Mouse (Mus musculus) heart, adult 2 months (tissue): ENCODE data around the gene Zfp568. TPM values are rescaled to one million over a fixed set of nuclear protein-coding genes. Genes with fewer than 3 reads are reported as not detected.

Experiments used
- DNase-seq, 2 experiments: peaks; one replicate each; pipeline ENCODE4 v3.0.0; 2021
- H3K27ac ChIP-seq: fragments of 200-600 bp; 2 replicates; pipeline ENCODE4 v1.8.1; 2022
- H3K27me3 ChIP-seq: fragments of 200-500 bp; 2 replicates; pipeline ENCODE4 v1.6.1; 2012; ENCODE audit warnings: mild to moderate bottlenecking, low read length, inconsistent platforms, mixed read lengths; ENCODE audit not compliant: control insufficient read depth, insufficient read depth
- H3K36me3 ChIP-seq: fragments of 200-500 bp; 2 replicates; pipeline ENCODE4 v1.6.1; 2012; ENCODE audit warnings: low read length, inconsistent platforms; ENCODE audit not compliant: control insufficient read depth, insufficient read depth
- H3K4me1 ChIP-seq: fragments of 200-500 bp; 2 replicates; pipeline ENCODE4 v1.6.1; 2011; ENCODE audit warnings: low read length; ENCODE audit not compliant: control insufficient read depth, insufficient read depth
- H3K4me3 ChIP-seq: fragments of 200-600 bp; 2 replicates; pipeline ENCODE4 v1.8.1; 2022
- H3K79me2 ChIP-seq: fragments of 200-500 bp; replicated peaks from 2 replicates; pipeline ENCODE4 v1.6.1; 2012; ENCODE audit warnings: mild to moderate bottlenecking, inconsistent platforms, low read length, moderate library complexity, mixed read lengths; ENCODE audit not compliant: control insufficient read depth, insufficient read depth
- H3K9ac ChIP-seq: fragments of 200-500 bp; 2 replicates; pipeline ENCODE4 v1.6.1; 2012; ENCODE audit warnings: low read depth, mild to moderate bottlenecking, control low read depth, inconsistent platforms, low read length, mixed read lengths
- CTCF ChIP-seq: fragments of 200-600 bp; IDR thresholded peaks from 2 replicates; pipeline ENCODE4 v1.8.1; 2022; ENCODE audit warnings: antibody characterized with exemption, mild to moderate bottlenecking, moderate library complexity
- EP300 ChIP-seq: fragments of 200-500 bp; IDR thresholded peaks from 2 replicates; pipeline ENCODE4 v1.6.1; 2011; ENCODE audit warnings: low read depth, low read length, control low read depth; ENCODE audit not compliant: insufficient read depth
- POLR2A ChIP-seq: fragments of 200-500 bp; IDR thresholded peaks from 2 replicates; pipeline ENCODE4 v1.6.1; 2011; ENCODE audit warnings: mild to moderate bottlenecking, low read depth, low read length, control low read depth; ENCODE audit not compliant: insufficient read depth
- WGBS: fragments of 180-500 bp; shearing (Covaris S2); methylation state at CpG from one replicate; pipeline ENCODE4 v1.1.7; 2018; 5-methylcytosine and 5-hydroxymethylcytosine counted together
- intact Hi-C: fragments of 180-260 bp; cut with DNase I; formaldehyde crosslinking; loops from one replicate; pipeline ENCODE4 v1.15.1; 2025
- polyA plus RNA-seq: library from polyadenylated mRNA; depleted of rRNA; stranded (reverse); fragments of >200 nt; gene quantifications from 2 replicates; pipeline ENCODE4 v1.2.3, GENCODE M21; 2012; rRNA removed
- total RNA-seq, 2 experiments: library from RNA; stranded (reverse); gene quantifications; 2 replicates each; pipeline ENCODE4 v1.2.3; 2021

The Zfp568 gene
- total and polyA plus RNA-seq, 3 experiments = 5.6 to 28.1 (median 19.6) TPM

DNA sequence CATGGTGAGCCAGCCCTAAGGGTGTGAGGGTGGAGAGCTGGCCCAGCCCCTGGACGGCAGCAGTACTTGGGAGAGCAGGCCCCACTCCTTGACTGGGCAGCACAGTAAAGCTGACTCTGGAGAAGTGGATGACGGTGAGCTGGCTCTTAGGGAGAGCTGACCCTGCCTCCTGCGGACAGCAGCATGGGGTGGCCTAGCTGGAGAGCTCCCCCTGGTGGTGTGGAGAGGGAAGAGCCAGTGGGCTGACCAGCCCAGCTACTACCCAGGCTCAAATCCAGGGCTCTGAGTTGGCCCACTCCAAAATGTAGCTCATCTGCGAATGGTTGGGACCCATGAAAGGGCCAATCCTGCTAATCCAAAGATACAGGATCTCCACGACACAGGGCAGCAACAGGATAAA, 80.9 kb downstream of the Zfp568 start:
- 84% methylated on average over 5 of the region's 5 CpGs for WGBS
- no peaks in the 10 kb centered on the region for H3K79me2 ChIP-seq
- intact Hi-C loops = no loop called here
- no peak overlapping the region for H3K4me3 ChIP-seq
- H3K4me1 ChIP-seq = no peaks in the 10 kb centered on the region
- TF ChIP-seq POLR2A (no peak), CTCF (peak; percentile 47), EP300 (no peak)
- H3K27ac ChIP-seq = no peak overlapping the region
- no peaks in the 10 kb centered on the region for H3K36me3 ChIP-seq
- no peak overlapping the region for H3K9ac ChIP-seq
- no peak for DNase-seq
- no peaks in the 10 kb centered on the region for H3K27me3 ChIP-seq

DNA sequence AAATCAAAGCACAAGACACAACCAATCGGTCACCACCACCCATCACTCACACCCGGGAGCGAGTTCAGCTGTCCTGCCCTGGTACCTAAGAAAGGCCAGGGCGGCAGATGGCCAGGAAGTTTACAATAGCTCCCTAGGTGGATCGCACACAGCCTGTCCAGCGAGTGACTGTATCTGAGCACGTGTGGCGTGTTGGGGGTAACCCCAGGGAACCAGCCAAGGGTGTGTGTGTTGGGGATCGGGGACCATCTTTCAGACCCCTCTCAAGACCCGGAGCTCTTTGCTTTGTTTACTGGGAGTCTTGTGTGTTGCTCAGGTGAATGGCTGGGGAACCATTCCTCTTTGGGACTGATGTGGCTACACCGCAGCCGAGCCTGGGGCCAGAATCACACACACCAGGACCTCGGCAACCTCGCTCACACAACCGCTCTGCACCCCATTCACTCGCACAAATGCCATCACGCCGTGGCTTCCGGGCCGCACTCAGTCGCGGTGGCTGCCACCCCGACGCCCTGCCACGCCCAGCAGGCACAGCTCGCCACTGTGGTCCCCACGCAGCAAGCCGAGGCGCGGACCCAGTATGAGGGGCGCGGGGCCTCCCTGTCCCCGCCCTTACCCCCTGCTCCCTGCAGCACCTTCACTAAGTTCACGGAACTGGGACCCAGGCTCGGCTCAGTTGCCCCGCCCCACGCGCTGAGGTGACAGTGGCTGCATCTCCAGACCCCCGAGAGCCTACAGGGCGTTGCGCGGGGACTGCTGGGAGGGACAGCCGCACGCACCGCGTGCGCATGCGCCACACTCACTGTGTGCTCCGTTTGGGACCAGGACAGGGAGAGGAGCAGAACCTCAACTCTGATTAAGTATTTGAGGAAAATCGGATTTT, 88.6 kb downstream of the Zfp568 start, which contains the start of gene Zfp82:
Gene Zfp82, minus strand, starts transcription at position 755 of the 883 bp plus-strand sequence.
- Histone ChIP-seq H3K4me3 (peak within 1 kb of the TSS; percentile 78), H3K79me2 (no peaks in the 10 kb centered on the region), H3K36me3 (no peaks in the 10 kb centered on the region), H3K9ac (peak within 1 kb of the TSS; percentile 91), H3K27me3 (no peaks in the 10 kb centered on the region), H3K4me1 (peaks cover 2% of the 10 kb centered on the region; the same call in 1 of the 2 replicates), H3K27ac (peak within 1 kb of the TSS; percentile 58)
- TF ChIP-seq POLR2A (peak; percentile 79), CTCF (no peak)
- intact Hi-C loops = loop anchor here (2.0 kb wide), 1 partner anchor 16 kb away; no protein-coding TSS in a partner anchor
- WGBS = under 1% methylated on average over 50 of the region's 50 CpGs
- peak; percentile 88 to 90 for DNase-seq

Other genes starting within 250 kb of the Zfp568 start
- 10 to 100 TPM; 10.2 to 10.4 TPM for gene Zfp84, start 215.4 kb upstream of the Zfp568 start, total RNA-seq
- gene Zfp84, start 215.4 kb upstream of the Zfp568 start, polyA plus RNA-seq = 3.7 and 7.1 TPM in 2 replicates
- gene Zfp30, start 200.0 kb upstream of the Zfp568 start, total RNA-seq = 1 to 10 TPM; 3.2 to 5.6 TPM
- gene Zfp30, start 200.0 kb upstream of the Zfp568 start, polyA plus RNA-seq = 5.0 and 7.6 TPM in 2 replicates
- gene Zfp790, start 167.8 kb upstream of the Zfp568 start, total RNA-seq = 10 to 100 TPM; 10.1 to 10.8 TPM
- gene Zfp790, start 167.8 kb upstream of the Zfp568 start, polyA plus RNA-seq = 3.1 and 5.7 TPM in 2 replicates
- gene Zfp940, start 130.3 kb upstream of the Zfp568 start, total RNA-seq = under 1 TPM; 0.44 to 0.77 TPM
- 0.12 and 0.29 TPM in 2 replicates for gene Zfp940, start 130.3 kb upstream of the Zfp568 start, polyA plus RNA-seq
- gene Zfp420, start 124.0 kb upstream of the Zfp568 start, total RNA-seq = 1 to 10 TPM; 3.8 to 4.5 TPM
- 1.1 and 1.4 TPM in 2 replicates for gene Zfp420, start 124.0 kb upstream of the Zfp568 start, polyA plus RNA-seq
- gene Zfp27, start 77.4 kb upstream of the Zfp568 start, total RNA-seq = 1 to 10 TPM; 7.3 to 8.4 TPM
- 3.6 and 6.4 TPM in 2 replicates for gene Zfp27, start 77.4 kb upstream of the Zfp568 start, polyA plus RNA-seq
- gene Zfp383, start 75.7 kb upstream of the Zfp568 start, total RNA-seq = 1 to 10 TPM; 5.5 to 6.3 TPM
- 2.4 and 5.0 TPM in 2 replicates for gene Zfp383, start 75.7 kb upstream of the Zfp568 start, polyA plus RNA-seq
- 1 to 10 TPM; 6.2 to 6.8 TPM for gene Zfp74, start 29.9 kb upstream of the Zfp568 start, total RNA-seq
- 2.5 and 5.9 TPM in 2 replicates for gene Zfp74, start 29.9 kb upstream of the Zfp568 start, polyA plus RNA-seq
- gene Zfp14, start 67.4 kb downstream of the Zfp568 start, total RNA-seq = 1 to 10 TPM; 2.5 to 2.7 TPM
- 3.5 and 7.3 TPM in 2 replicates for gene Zfp14, start 67.4 kb downstream of the Zfp568 start, polyA plus RNA-seq
- gene Zfp82, start 88.9 kb downstream of the Zfp568 start, total RNA-seq = 1 to 10 TPM; 1.3 to 2.8 TPM
- gene Zfp82, start 88.9 kb downstream of the Zfp568 start, polyA plus RNA-seq = 0.74 and 0.91 TPM in 2 replicates
- under 1 TPM in 1 of 2 experiments, not detected in 1; 0.84 TPM for gene Gm26920, start 106.5 kb downstream of the Zfp568 start, total RNA-seq
- gene Gm26920, start 106.5 kb downstream of the Zfp568 start, polyA plus RNA-seq = not detected in 2 replicates
- 1 to 10 TPM; 1.4 to 2.0 TPM for gene Zfp566, start 106.6 kb downstream of the Zfp568 start, total RNA-seq
- 1.7 and 1.9 TPM in 2 replicates for gene Zfp566, start 106.6 kb downstream of the Zfp568 start, polyA plus RNA-seq
- gene Zfp260, start 110.8 kb downstream of the Zfp568 start, total RNA-seq = 10 to 100 TPM; 27.4 to 30.6 TPM
- 15.9 and 30.9 TPM in 2 replicates for gene Zfp260, start 110.8 kb downstream of the Zfp568 start, polyA plus RNA-seq
- gene Zfp382, start 138.0 kb downstream of the Zfp568 start, total RNA-seq = 1 to 10 TPM; 2.1 to 2.4 TPM
- 0.68 and 0.88 TPM in 2 replicates for gene Zfp382, start 138.0 kb downstream of the Zfp568 start, polyA plus RNA-seq
- 10 to 100 TPM; 29.8 TPM for gene Zfp146, start 185.8 kb downstream of the Zfp568 start, total RNA-seq
- gene Zfp146, start 185.8 kb downstream of the Zfp568 start, polyA plus RNA-seq = 11.0 and 21.5 TPM in 2 replicates
- 1,000 to 10,000 TPM; 2,711 to 3,278 TPM for gene Cox7a1, start 200.2 kb downstream of the Zfp568 start, total RNA-seq
- gene Cox7a1, start 200.2 kb downstream of the Zfp568 start, polyA plus RNA-seq = 2,213 and 2,519 TPM in 2 replicates
- 100 to 1,000 TPM; 274 to 315 TPM for gene Capns1, start 214.9 kb downstream of the Zfp568 start, total RNA-seq
- gene Capns1, start 214.9 kb downstream of the Zfp568 start, polyA plus RNA-seq = 826 and 1,000 TPM in 2 replicates
- gene Polr2i, start 248.0 kb downstream of the Zfp568 start, total RNA-seq = 10 to 100 TPM; 52.6 to 58.6 TPM
- gene Polr2i, start 248.0 kb downstream of the Zfp568 start, polyA plus RNA-seq = 95.1 and 106 TPM in 2 replicates
- gene Tbcb, start 248.3 kb downstream of the Zfp568 start, total RNA-seq = 10 to 100 TPM; 52.7 to 56.7 TPM
- 36.6 and 49.5 TPM in 2 replicates for gene Tbcb, start 248.3 kb downstream of the Zfp568 start, polyA plus RNA-seq